Mouse (Mus musculus) megakaryocyte, adult 5-6 weeks (primary cell): Measurements from ENCODE around the gene Vma21. TPM values are rescaled to one million over a fixed set of nuclear protein-coding genes. Genes with fewer than 3 reads are reported as not detected.

Experiments used
- ATAC-seq: 2 replicates; pipeline ENCODE4 v1.8.0; 2016; ENCODE audit warnings: mild to moderate bottlenecking, inconsistent platforms; ENCODE audit not compliant: poor library complexity, severe bottlenecking
- total RNA-seq, 2 experiments: library from RNA; stranded (forward) in 1 of 2; stranded (reverse) in 1 of 2; fragments of 153-499, 151-499 nt in 1 of 2; fragments of 221-1000, 200-1000 nt in 1 of 2; gene quantifications; 2 replicates each; pipeline versions ENCODE4 v1.2.3 to v1.2.4; 2015 to 2017

Vma21 gene
- total RNA-seq (2015) (36.9 and 37.5 TPM in 2 replicates), total RNA-seq (2017) (10.8 and 12.4 TPM in 2 replicates)

- ATAC-seq: peak; percentile 2; the same call in 1 of the 2 replicates
Observed at GRCm38 (mm10) chrX:71815631-71816345, at the start of gene Vma21. Vma21 (plus strand) TSS chrX:71815924.

DNA sequence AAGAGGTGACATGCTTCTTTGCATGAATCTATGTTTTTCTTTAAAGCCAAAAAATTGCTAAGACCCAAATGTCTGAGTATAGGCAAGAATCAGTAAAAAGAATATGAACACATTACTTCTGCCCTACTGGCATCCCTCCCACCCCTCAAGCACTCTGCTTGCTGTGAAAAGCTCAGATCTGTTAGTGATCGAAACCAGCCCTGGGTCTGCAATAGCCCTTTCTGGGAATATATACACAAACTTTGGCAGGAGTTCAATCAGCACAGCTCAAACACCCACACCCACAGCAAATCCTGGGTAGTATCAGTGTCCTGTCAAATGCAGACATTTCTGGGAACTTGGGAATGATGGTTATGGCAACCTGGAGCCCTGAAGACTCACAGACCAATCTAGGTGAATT lies 47.8 kb upstream of the Vma21 start:
- no peak for ATAC-seq

- no peak for ATAC-seq
Observed at GRCm38 (mm10) chrX:71791106-71791505, 24.6 kb upstream of the Vma21 start.

DNA sequence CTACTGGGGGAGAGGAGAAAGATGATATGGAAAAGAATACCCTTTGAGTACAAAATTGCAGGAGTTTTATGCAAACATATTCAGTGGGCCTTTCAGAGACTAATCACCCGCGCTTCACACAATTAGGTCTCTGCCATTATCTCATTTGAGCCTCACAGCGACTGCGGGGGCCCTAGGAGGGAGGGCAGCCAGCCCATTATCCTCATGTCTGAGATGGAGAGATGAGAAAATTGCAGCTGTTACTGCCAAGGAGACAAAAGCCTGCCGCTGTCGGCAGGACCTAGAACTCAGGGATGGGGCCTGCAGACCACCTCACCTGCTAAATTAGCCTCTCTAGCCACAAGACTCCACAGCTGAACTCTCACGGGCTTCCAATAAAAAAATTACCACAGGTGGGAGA lies 18.0 kb upstream of the Vma21 start:
- ATAC-seq: no peak

DNA sequence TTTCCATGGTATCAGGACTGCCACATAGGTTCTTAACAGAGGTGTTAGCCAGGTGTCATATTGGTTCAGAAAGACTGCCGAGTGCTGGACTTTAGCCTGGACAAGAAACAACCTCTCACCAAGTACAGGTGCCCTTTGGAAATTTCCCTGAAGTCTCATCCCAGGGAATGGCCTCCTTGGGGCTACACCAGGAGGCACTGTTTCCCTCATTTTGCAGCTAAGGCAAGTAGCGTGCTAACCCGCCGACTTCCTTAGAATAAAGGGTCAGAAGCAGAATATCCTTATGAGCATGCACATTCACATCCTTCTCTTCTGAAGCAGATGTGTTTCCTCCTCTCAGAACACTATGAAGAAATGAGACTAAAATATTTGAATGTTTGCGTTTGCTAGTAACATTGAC lies 16.8 kb upstream of the Vma21 start:
- no peak for ATAC-seq

DNA sequence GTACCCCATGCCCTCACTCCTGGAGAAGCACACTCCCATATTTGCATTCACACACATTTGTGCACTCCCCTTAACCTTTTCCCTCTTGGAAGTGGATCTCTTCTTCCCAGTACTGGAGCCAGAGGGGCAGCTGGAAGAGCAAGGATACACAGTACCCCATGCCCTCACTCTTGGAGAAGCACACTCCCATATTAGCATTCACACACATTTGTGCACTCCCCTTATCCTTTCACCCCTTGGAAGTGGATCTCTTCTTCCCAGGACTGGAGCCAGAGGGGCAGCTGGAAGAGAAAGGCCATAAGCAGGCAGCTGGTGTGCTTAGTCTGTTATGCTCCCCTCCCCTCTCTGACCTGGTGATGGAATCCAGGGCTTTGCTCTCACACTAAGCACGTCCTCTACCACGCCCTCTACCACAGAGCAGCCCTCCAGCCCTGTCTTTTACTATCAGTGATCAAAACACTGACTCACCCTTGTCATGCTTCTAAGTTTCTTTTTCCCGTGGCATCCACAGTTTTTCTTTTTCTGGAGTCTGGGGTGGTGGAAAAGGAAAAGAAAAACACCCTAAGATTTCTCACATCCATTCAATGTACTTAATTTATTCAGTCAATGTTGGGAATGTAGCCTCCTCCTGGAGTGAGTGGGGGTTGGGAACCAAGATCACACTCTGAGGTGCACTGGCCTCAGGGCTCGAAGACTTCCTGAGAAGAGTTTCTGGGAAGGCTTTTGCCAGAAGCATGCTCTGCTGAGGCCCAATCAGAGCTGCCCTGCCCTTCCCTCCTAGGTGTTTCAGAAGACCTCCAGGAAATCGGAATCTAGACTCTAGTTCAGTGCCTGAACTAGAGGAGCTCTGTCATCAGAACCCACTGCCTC lies 3.5 kb upstream of the Vma21 start:
- no peak for ATAC-seq

DNA sequence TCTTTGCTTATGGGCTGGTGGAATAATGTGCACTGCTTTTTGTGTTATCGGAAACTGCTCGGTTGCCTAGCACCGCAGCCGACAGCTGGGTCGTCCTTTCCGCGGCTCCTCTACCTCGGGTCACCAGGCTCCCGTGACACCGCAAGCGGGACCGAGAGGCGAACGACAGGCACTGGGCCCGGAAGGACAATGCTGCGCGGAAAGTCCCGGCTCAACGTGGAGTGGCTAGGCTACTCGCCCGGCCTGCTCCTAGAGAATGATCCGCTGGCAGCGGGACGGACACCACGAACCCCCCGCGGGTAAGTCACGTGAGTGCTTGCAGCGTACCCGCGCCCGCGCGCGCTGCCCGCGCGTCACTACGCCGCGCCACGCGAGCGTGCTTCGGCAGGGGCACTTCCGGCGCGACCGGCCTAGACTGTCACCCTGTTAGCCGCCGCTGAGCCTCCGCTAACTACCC lies 705 bp downstream of the Vma21 start:
- ATAC-seq: peak; percentile 97

- peak; percentile 22; the same call in 1 of the 2 replicates for ATAC-seq
Observed at GRCm38 (mm10) chrX:71816931-71817361, 1.2 kb downstream of the Vma21 start.

GRCm38 (mm10) chrX:71838911-71839310 lies 23.2 kb downstream of the Vma21 start:
- ATAC-seq: no peak

DNA sequence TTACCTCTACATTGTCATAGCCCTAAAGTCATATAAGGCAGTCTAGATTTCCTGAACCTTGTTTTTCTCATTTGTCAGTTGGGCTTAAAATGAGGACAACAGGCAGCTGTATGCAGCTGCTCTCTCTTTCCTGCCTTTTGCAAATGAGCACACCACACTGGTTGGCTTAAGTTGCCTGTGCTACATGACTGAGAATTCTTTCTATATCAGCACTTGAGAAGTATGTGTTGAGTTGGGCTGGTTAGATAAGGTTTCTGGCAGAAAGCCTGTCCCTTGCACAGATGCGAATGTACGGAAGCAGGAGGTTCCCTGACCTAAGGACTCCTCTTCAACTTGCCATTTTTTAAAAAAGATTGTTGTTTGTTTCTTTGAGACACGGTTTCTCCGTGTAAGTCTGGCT lies 31.0 kb downstream of the Vma21 start:
- no peak for ATAC-seq

GRCm38 (mm10) chrX:71853798-71854197 lies 38.1 kb downstream of the Vma21 start:
- no peak for ATAC-seq

Other genes starting within 250 kb of the Vma21 start
- not detected in 2 replicates for gene Gpr50, start 152.3 kb upstream of the Vma21 start, total RNA-seq (2015)
- gene Gpr50, start 152.3 kb upstream of the Vma21 start, total RNA-seq (2017): not detected in 2 replicates
- gene Gm1141, start 105.1 kb downstream of the Vma21 start, total RNA-seq (2015): not detected in 2 replicates
- gene Gm1141, start 105.1 kb downstream of the Vma21 start, total RNA-seq (2017): not detected in 2 replicates
- not detected in 2 replicates for gene Prrg3, start 146.7 kb downstream of the Vma21 start, total RNA-seq (2015)
- gene Prrg3, start 146.7 kb downstream of the Vma21 start, total RNA-seq (2017): not detected in 2 replicates
- gene Fate1, start 157.1 kb downstream of the Vma21 start, total RNA-seq (2015): not detected in 2 replicates
- gene Fate1, start 157.1 kb downstream of the Vma21 start, total RNA-seq (2017): not detected in 2 replicates
- not detected in 2 replicates for gene Cnga2, start 175.9 kb downstream of the Vma21 start, total RNA-seq (2015)
- gene Cnga2, start 175.9 kb downstream of the Vma21 start, total RNA-seq (2017): not detected in 2 replicates